8 mouse cellular contexts compared by ENCODE assay signal in the genomic region with DNA sequence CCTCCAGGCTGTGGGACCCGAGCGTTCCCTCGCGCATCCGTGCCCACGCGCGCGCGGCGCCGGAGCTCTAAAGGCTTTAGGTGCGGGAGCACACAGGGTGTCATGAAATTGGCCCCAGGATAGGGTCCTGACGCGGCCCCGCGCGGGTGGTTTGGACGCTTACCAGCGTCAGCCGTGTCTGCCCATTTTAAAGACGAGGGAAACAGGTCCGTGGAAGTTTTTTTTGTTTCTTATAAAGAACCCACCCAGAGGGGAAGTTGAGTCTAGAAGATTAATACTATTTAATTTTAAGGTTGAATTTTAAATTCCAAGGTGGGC. TPM values are rescaled to one million over a fixed set of nuclear protein-coding genes. Genes with fewer than 3 reads are reported as not detected.
DNase-seq lines count a peak whose midpoint lies in the region; ATAC-seq and TF ChIP-seq lines count a peak whose summit lies in the region.

No protein-coding gene starts in this region.

- DNase-seq in kidney, adult 2 months, result no peak
- DNase-seq in kidney, postnatal 4 days, result no peak
- DNase-seq in gastrocnemius, postnatal 36 days, result no peak
- no peak for DNase-seq in T-cell, adult 2 months (ENCODE audit: low spot score)
- DNase-seq in left cerebral cortex, postnatal 10 days (ENCODE audit: extremely low spot score in 1 of 2, low spot score in 2 of 2), result no peak

- ATAC-seq in hindbrain, embryonic 13.5 days (ENCODE audit: low FRiP score), result no peak
- ATAC-seq in midbrain, embryonic 13.5 days, result peak; percentile 68; the same call in 1 of the 2 replicates

- TF ChIP-seq POLR2A in kidney, adult 2 months (IDR thresholded peaks at IDR 0.05; ENCODE audit: low read depth, low read length), result no peak
- TF ChIP-seq POLR2A in bone marrow, adult 2 months (IDR thresholded peaks at IDR 0.05; ENCODE audit: borderline replicate concordance, control insufficient read depth, low read depth, low read length), result no peak

- TF ChIP-seq CTCF in kidney, adult 2 months (conservative IDR thresholded peaks at IDR 0.05; ENCODE audit: insufficient read depth, insufficient read length, low read depth, low read length), result no peak
- no peak for TF ChIP-seq CTCF in bone marrow, adult 2 months (IDR thresholded peaks at IDR 0.05; ENCODE audit: control insufficient read depth, insufficient read depth, low read length)

- H3K9me3 ChIP-seq in hindbrain, embryonic 13.5 days, result no peaks in the 10 kb centered on the region
- no peaks in the 10 kb centered on the region for H3K9me3 ChIP-seq in midbrain, embryonic 13.5 days

- under 1% methylated on average over 23 of the region's 23 CpGs for WGBS in kidney, adult 2 months
- under 1% methylated on average over 23 of the region's 23 CpGs for WGBS in bone marrow, adult 2 months
- WGBS in hindbrain, embryonic 13.5 days, result 1% methylated on average over 23 of the region's 23 CpGs
- WGBS in midbrain, embryonic 13.5 days, result under 1% methylated on average over 23 of the region's 23 CpGs

- H3K4me2 ChIP-seq in hindbrain, embryonic 13.5 days, result peak overlapping the region; percentile 67
- peak overlapping the region; percentile 67 for H3K4me2 ChIP-seq in midbrain, embryonic 13.5 days (replicated peaks)

- H3K4me1 ChIP-seq in kidney, adult 2 months (ENCODE audit: control insufficient read depth, insufficient read depth, low read length), result peaks cover 11% of the 10 kb centered on the region
- H3K4me1 ChIP-seq in bone marrow, adult 2 months (ENCODE audit: control insufficient read depth, insufficient read depth, low read length), result peaks cover 7% of the 10 kb centered on the region; the same call in 1 of the 2 replicates
- peaks cover 38% of the 10 kb centered on the region for H3K4me1 ChIP-seq in hindbrain, embryonic 13.5 days (replicated peaks)
- peaks cover 36% of the 10 kb centered on the region for H3K4me1 ChIP-seq in midbrain, embryonic 13.5 days (replicated peaks)

- intact Hi-C loops in gastrocnemius, postnatal 36 days (cut with DNase I), result no loop called here
- intact Hi-C loops in left cerebral cortex, postnatal 10 days (cut with DNase I), result no loop called here

- no peak overlapping the region for H3K27ac ChIP-seq in kidney, adult 2 months (ENCODE audit: insufficient read depth, low read depth, low read length)
- peak overlapping the region; percentile 97 for H3K27ac ChIP-seq in bone marrow, adult 2 months (ENCODE audit: control insufficient read depth, insufficient read depth, low read depth, low read length, poor library complexity)
- H3K27ac ChIP-seq in hindbrain, embryonic 13.5 days, result peak overlapping the region; percentile 86
- peak overlapping the region; percentile 45; the same call in 1 of the 2 replicates for H3K27ac ChIP-seq in midbrain, embryonic 13.5 days

- H3K27me3 ChIP-seq in kidney, adult 2 months (replicated peaks; ENCODE audit: control insufficient read depth, insufficient read depth, low read length), result no peaks in the 10 kb centered on the region
- H3K27me3 ChIP-seq in hindbrain, embryonic 13.5 days, result no peaks in the 10 kb centered on the region
- H3K27me3 ChIP-seq in midbrain, embryonic 13.5 days, result no peaks in the 10 kb centered on the region

- H3K9ac ChIP-seq in hindbrain, embryonic 13.5 days, result peak overlapping the region; percentile 96
- peak overlapping the region; percentile 89 for H3K9ac ChIP-seq in midbrain, embryonic 13.5 days (replicated peaks)

- peak overlapping the region; percentile 57 for H3K4me3 ChIP-seq in kidney, adult 2 months (ENCODE audit: insufficient read depth, low read depth, low read length)
- H3K4me3 ChIP-seq in bone marrow, adult 2 months (replicated peaks; ENCODE audit: control insufficient read depth, low read depth, low read length), result peak overlapping the region; percentile 81
- peak overlapping the region; percentile 98 for H3K4me3 ChIP-seq in hindbrain, embryonic 13.5 days
- peak overlapping the region; percentile 97 for H3K4me3 ChIP-seq in midbrain, embryonic 13.5 days (replicated peaks)

- H3K36me3 ChIP-seq in kidney, adult 2 months (ENCODE audit: control insufficient read depth, insufficient read depth, low read length), result no peaks in the 10 kb centered on the region
- H3K36me3 ChIP-seq in hindbrain, embryonic 13.5 days, result peaks cover 24% of the 10 kb centered on the region
- peaks cover 22% of the 10 kb centered on the region for H3K36me3 ChIP-seq in midbrain, embryonic 13.5 days

RNA-seq across cellular contexts. Expression of a gene that starts 0.3 kb away (rescaled TPM):
- 31.5 and 31.9 TPM in 2 replicates for polyA plus RNA-seq in kidney, adult 2 months (2012; rRNA removed)
- polyA plus RNA-seq in bone marrow, adult 2 months (2011; ENCODE audit: insufficient read depth, insufficient read length, low replicate concordance, missing spikeins), result 63.2 and 147 TPM in 2 replicates
- 9.8 and 10.2 TPM in 2 replicates for polyA plus RNA-seq in hindbrain, embryonic 13.5 days (2015; fragmentation: Nextera tagmentation; extraction: Ambion mirVana)
- polyA plus RNA-seq in midbrain, embryonic 13.5 days (2015; fragmentation: Nextera tagmentation; extraction: Ambion mirVana), result 8.4 and 8.5 TPM in 2 replicates
- total RNA-seq in gastrocnemius, postnatal 36 days (2021), result 10 to 100 TPM; 76.2 to 86.8 TPM
- total RNA-seq in left cerebral cortex, postnatal 10 days (2021), result 10 to 100 TPM; 14.9 to 20.2 TPM

RNA-seq across cellular contexts. Expression of a gene that starts 35.0 kb away (rescaled TPM):
- polyA plus RNA-seq in kidney, adult 2 months (2012; rRNA removed), result 54.3 and 57.8 TPM in 2 replicates
- polyA plus RNA-seq in bone marrow, adult 2 months (2011; ENCODE audit: insufficient read depth, insufficient read length, low replicate concordance, missing spikeins), result 6.8 and 8.4 TPM in 2 replicates
- 83.5 and 84.9 TPM in 2 replicates for polyA plus RNA-seq in hindbrain, embryonic 13.5 days (2015; fragmentation: Nextera tagmentation; extraction: Ambion mirVana)
- 84.8 and 91.6 TPM in 2 replicates for polyA plus RNA-seq in midbrain, embryonic 13.5 days (2015; fragmentation: Nextera tagmentation; extraction: Ambion mirVana)
- total RNA-seq in gastrocnemius, postnatal 36 days (2021), result 1 to 10 TPM; 4.9 to 6.0 TPM
- 10 to 100 TPM; 28.6 to 31.0 TPM for total RNA-seq in left cerebral cortex, postnatal 10 days (2021)

RNA-seq across cellular contexts. Expression of a gene that starts 52.0 kb away (rescaled TPM):
- polyA plus RNA-seq in kidney, adult 2 months (2012; rRNA removed), result 29.9 and 35.3 TPM in 2 replicates
- 46.1 and 53.9 TPM in 2 replicates for polyA plus RNA-seq in bone marrow, adult 2 months (2011; ENCODE audit: insufficient read depth, insufficient read length, low replicate concordance, missing spikeins)
- 44.8 and 45.2 TPM in 2 replicates for polyA plus RNA-seq in hindbrain, embryonic 13.5 days (2015; fragmentation: Nextera tagmentation; extraction: Ambion mirVana)
- 42.6 and 49.1 TPM in 2 replicates for polyA plus RNA-seq in midbrain, embryonic 13.5 days (2015; fragmentation: Nextera tagmentation; extraction: Ambion mirVana)
- total RNA-seq in gastrocnemius, postnatal 36 days (2021), result 10 to 100 TPM; 22.5 to 24.2 TPM
- total RNA-seq in left cerebral cortex, postnatal 10 days (2021), result 10 to 100 TPM; 44.9 to 48.5 TPM

RNA-seq across cellular contexts. Expression of a gene that starts 54.9 kb away (rescaled TPM):
- 19.5 and 19.9 TPM in 2 replicates for polyA plus RNA-seq in kidney, adult 2 months (2012; rRNA removed)
- 15.3 and 20.4 TPM in 2 replicates for polyA plus RNA-seq in bone marrow, adult 2 months (2011; ENCODE audit: insufficient read depth, insufficient read length, low replicate concordance, missing spikeins)
- 19.1 and 20.2 TPM in 2 replicates for polyA plus RNA-seq in hindbrain, embryonic 13.5 days (2015; fragmentation: Nextera tagmentation; extraction: Ambion mirVana)
- 18.4 and 20.6 TPM in 2 replicates for polyA plus RNA-seq in midbrain, embryonic 13.5 days (2015; fragmentation: Nextera tagmentation; extraction: Ambion mirVana)
- total RNA-seq in gastrocnemius, postnatal 36 days (2021), result 10 to 100 TPM; 12.1 to 13.3 TPM
- total RNA-seq in left cerebral cortex, postnatal 10 days (2021), result 10 to 100 TPM; 43.7 to 46.1 TPM
